Mouse (Mus musculus): ENCODE measurements around the gene Lim2. TPM values are rescaled to one million over a fixed set of nuclear protein-coding genes. Genes with fewer than 3 reads are reported as not detected.
A peak's percentile ranks its signal among the peaks of the same experiment; 100 is the strongest.

The Lim2 gene
- total RNA-seq, 2 experiments from 2014 or later: not detected

DNA sequence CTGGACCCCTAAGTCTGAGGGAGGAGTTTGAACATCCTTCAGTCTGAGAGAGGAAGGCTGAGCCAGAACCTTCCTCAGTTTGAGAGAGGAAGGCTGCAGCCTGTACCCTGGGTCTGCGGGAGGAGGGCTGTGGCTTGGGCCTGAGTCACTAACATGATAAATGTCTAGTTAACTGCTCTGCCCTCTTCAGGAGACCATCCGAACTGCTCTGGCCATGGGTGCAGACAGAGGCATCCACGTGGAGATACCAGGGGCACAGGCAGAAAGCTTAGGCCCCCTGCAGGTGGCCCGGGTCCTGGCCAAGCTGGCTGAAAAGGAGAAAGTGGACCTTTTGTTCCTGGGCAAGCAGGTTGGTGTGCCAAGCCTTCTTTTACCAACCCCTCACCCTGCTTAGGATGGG lies 25.1 kb downstream of the Lim2 start:
- peak; percentile 63 for TF ChIP-seq CTCF (conservative IDR thresholded peaks at IDR 0.05)
- Histone ChIP-seq H3K27ac (no peak overlapping the region), H3K4me3 (no peak overlapping the region)
- DNase-seq (ENCODE audit: low spot score in 2 of 2): no peak

DNA sequence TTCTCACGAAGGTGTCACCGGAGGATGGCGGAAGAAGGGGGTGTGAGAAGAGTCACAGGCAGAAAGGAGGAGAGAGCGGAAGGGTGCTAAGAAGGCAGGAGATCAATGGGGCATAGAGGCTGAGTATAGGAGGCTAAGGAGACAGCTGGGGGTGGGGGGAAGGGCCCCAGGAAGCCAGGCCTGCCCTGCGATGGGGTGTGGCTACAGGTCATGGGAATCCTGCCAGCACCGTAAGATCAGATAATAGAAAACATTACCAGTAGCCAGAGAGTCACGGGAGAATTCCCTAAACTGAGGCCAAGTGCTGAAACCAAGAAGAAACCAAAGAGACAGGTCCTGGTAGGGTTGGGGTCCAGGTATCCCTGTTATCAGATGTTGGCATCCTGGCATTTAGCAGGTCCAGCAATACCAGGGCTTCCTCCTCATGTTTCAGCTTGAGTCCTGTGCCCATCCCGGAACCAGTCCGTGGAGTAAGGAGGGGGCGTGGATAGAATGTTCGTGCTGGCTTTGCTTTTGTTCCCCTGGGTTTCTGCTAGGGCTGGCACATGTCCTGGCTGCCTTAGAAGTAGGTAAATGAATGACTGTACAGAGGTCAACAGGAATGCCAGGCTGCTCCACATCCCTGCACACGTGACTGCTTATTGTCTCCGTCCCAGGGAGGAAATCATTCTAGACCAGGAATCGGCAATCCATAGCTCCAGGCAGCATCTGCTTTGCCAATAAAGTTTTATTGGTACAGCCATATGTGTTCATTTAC lies 26.3 kb downstream of the Lim2 start:
- TF ChIP-seq CTCF (conservative IDR thresholded peaks at IDR 0.05): no peak
- Histone ChIP-seq H3K4me3 (no peak overlapping the region), H3K27ac (no peak overlapping the region)
- no peak for DNase-seq (ENCODE audit: low spot score in 2 of 2)

DNA sequence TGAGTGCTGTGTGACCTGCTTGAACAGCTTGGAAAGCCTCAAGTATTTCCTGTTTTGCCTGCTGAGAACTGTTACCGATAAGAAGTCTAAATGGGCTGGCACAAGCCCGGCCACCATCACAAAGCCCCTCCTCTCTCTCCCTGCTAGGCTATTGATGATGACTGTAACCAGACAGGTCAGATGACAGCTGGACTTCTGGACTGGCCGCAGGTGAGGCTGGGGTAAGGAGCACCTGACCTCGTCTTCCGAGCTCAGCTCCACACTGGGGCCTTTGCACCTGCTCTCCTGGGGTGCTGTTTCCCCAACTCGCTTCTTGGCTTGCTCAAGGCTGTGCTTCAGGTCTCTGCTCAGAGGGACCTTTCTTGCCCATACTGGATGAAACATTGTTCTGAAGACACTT lies 26.9 kb downstream of the Lim2 start:
- no peak overlapping the region for H3K4me3 ChIP-seq
- no peak for TF ChIP-seq CTCF (conservative IDR thresholded peaks at IDR 0.05)
- no peak for DNase-seq (ENCODE audit: low spot score in 2 of 2)

DNA sequence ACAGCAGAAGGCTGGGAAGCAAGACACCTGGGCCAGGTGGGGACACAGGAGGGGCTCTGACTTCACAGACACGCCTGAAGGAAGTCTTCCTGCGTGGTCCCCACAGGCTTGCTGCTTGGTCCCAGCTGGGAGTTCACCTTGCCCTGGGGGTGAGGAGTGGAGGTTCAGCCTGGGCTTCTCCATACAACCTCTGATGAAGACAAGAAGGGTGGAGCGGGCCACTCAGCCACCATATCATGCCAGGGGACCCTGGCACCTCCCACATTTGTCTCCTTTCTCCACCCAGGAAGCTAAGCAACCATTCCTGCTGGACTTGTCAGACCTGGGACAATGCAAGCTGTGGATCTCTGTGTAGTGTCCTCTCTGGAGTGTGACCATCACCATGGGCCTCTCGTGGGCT lies 35.4 kb downstream of the Lim2 start, which contains the start of gene Vsig10l:
TSS of gene Vsig10l (plus strand) at position 301 of the 400 bp plus-strand sequence.
- no peak for TF ChIP-seq CTCF (conservative IDR thresholded peaks at IDR 0.05)
- no peak within 1 kb of the TSS for H3K27ac ChIP-seq
- DNase-seq (ENCODE audit: low spot score in 2 of 2): no peak
- H3K4me3 ChIP-seq: no peak within 1 kb of the TSS

More for the DNA sequence above, 26.9 kb downstream of the Lim2 start:
- no peak overlapping the region for H3K27ac ChIP-seq

DNA sequence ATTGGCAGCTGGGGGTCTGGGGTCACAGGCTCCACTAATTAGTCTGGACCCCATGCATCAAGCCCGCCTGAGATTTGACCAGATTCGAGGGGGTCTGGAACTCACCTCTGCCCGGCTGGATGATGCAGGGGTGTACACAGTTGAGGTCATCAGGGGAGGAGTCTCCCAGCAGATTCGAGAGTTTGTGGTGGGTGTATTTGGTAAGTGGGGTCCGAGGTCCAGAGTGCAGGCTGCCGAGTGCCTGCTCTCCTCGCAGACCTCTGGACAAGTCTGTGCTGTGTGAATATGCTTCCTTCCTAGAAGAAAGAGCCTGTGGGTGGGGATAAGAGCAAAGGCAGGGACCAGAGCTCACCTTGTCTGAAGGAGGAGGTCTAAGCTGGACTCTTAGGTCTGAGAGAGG lies 36.5 kb downstream of the Lim2 start:
- H3K4me3 ChIP-seq: no peak overlapping the region
- H3K27ac ChIP-seq: no peak overlapping the region
- no peak for TF ChIP-seq CTCF (conservative IDR thresholded peaks at IDR 0.05)
- DNase-seq (ENCODE audit: low spot score in 2 of 2): no peak

DNA sequence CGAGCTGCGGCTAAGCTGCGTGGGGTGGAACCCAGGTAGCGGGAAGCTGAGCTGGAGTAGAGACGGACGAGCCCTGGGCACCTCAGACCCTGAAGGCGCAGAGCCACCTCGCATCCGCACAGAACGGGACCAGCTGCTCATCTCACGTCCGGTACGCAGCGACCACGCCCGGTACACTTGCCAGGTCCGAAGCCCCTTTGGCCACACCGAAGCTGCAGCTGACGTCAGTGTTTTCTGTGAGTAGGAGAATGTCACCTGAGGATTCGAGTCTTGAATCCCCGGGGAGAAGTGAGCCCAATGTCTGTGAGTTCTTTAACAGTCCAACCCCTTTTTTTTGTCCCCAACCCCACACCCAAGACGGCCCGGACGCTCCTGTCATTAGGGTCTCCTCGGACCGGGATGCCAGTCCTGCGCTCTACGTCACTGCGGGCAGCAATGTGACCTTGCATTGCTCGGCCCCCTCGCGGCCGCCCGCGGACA lies 37.4 kb downstream of the Lim2 start:
- no peak for DNase-seq (ENCODE audit: low spot score in 2 of 2)
- H3K27ac ChIP-seq: no peak overlapping the region
- H3K4me3 ChIP-seq: peak overlapping the region; percentile 52
- peak; percentile 64 for TF ChIP-seq CTCF (conservative IDR thresholded peaks at IDR 0.05)

DNA sequence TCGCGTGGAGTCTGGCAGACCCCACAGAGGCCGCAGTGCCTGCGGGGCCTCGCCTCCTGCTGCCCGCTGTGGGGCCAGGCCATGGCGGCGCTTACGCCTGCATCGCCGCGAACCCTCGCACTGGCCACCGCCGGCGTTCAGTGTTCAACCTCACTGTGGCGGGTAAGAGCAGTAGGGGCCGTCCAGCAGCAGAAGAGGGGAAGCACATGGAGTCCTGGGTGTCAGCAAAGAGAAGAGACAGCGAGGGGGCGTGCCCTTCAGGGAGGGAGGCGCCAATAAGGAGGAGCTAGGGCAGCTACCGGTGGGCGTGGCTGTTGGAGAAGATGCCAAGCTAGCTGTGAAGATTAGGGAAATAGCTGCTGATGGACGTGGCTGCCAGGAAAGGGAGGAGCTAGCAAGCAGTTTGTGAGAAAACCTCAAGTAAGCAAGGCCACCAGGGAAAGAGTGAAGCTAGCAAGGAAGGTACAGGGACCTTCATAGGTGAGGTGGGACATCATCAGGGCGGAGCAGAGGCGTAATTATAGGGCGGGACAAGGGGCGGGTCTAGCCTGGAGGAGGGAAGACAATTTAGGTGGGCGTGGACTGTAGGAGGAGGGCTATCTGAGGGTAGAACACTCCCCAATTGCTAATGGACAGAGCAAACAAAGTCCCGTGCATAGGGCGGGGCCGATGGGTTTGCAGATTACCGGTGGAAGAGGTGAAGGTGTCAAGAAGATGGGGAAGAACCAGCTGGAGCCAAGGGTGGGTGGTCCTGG lies 38.1 kb downstream of the Lim2 start:
- H3K27ac ChIP-seq: no peak overlapping the region
- peak overlapping the region; percentile 52 for H3K4me3 ChIP-seq
- peak; percentile 67 to 81 for DNase-seq (ENCODE audit: low spot score in 2 of 2)
- 0 out of 2 replicates have a peak, but pooled peaks have one; percentile 12 for TF ChIP-seq CTCF (conservative IDR thresholded peaks at IDR 0.05)

DNA sequence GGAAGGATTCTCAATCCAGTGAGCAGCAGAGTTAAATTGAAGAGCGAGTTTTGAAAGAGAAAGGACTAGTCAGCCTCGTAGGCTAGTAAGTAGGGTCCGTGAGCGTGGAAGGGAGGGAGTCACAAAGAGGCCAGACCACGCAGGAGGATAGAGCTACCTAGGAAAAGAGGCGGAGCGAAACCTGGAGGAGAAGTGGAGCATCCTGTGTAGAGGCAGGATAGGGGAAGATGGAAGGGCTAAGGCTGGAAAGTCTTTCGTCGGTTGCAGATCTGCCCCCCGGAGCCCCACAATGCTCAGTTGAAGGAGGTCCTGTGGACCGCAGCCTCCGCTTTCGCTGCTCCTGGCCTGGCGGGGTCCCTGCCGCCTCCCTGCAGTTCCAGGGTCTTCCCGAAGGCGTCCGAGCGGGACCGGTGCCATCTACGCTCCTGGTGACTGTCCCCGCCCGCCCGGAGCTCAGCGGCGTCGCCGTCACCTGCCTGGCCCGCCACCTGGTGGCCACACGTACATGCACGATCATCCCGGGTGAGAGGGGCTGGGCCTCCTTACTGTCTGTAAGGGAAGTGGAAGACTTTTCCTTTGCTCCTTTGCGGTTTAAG lies 38.7 kb downstream of the Lim2 start:
- H3K27ac ChIP-seq: no peak overlapping the region
- peak; percentile 94 for TF ChIP-seq CTCF (conservative IDR thresholded peaks at IDR 0.05)
- peak overlapping the region; percentile 52 for H3K4me3 ChIP-seq
- DNase-seq (ENCODE audit: low spot score in 2 of 2): peak; percentile 61 to 73

DNA sequence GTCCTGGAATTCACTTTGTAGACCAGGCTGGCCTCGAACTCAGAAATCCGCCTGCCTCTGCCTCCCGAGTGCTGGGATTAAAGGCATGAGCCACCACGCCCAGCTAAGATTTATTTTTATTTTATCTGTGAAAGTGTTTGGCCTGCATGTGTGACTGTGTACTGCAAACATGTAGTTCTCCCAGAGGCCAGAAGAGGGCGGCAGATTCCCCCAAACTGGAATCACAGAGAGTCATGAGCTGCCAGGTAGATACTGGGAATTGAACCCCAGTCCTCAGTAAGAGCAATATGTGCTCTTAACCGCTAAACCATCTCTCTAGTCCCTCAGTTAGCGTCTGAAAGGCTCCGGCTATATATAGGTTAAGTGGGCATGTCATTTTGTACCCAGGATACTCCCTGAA lies 42.9 kb downstream of the Lim2 start:
- peak in 1 of 2 experiments; percentile 43 for DNase-seq (ENCODE audit: low spot score in 2 of 2)
- TF ChIP-seq CTCF (conservative IDR thresholded peaks at IDR 0.05): peak; percentile 76
- no peak overlapping the region for H3K4me3 ChIP-seq
- H3K27ac ChIP-seq: no peak overlapping the region

DNA sequence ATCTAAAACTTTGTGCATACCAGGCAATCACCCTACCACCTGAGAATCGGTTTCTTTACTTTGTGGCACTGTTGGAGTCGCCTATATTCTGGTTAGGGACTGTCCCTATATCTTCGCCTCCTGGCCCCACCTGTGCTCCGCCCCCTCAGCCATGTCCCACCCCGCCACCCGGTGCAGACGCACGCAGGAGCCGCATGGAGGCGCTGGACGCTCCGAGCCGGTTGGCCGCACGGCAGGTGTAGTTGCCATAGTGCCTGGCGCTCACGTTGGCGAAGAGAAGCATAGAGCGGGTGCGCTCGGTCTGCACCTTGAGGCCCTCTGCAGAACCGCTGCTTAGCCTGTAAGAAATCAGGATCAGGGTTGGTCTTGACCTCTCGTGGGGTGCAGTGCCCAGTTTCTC lies 48.2 kb downstream of the Lim2 start:
- no peak for DNase-seq (ENCODE audit: low spot score in 2 of 2)
- 0 out of 2 replicates have a peak, but pooled peaks have one; percentile 12 for TF ChIP-seq CTCF (conservative IDR thresholded peaks at IDR 0.05)
- Histone ChIP-seq H3K4me3 (no peak overlapping the region), H3K27ac (no peak overlapping the region)

DNA sequence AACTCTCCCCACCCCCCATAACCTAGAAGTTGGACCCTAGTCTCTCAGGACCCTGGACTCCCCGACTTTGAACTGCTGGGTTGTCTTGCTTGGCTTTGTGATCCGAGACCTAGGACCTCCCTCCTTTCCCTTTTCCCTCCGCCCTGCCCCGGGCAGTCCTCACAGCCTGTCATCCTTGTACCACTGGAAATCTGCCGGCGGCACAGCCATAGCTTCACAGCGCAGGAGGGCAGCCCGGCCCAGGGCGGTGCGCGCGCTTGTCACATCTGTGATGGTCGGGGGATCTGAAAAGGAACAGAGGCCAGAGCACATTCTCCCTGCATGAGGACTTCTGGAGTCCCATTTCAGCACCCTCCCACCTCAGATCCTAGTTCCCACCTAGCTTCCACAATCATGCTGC lies 48.9 kb downstream of the Lim2 start:
- no peak for DNase-seq (ENCODE audit: low spot score in 2 of 2)
- Histone ChIP-seq H3K4me3 (no peak overlapping the region), H3K27ac (no peak overlapping the region)
- TF ChIP-seq CTCF (conservative IDR thresholded peaks at IDR 0.05): no peak

DNA sequence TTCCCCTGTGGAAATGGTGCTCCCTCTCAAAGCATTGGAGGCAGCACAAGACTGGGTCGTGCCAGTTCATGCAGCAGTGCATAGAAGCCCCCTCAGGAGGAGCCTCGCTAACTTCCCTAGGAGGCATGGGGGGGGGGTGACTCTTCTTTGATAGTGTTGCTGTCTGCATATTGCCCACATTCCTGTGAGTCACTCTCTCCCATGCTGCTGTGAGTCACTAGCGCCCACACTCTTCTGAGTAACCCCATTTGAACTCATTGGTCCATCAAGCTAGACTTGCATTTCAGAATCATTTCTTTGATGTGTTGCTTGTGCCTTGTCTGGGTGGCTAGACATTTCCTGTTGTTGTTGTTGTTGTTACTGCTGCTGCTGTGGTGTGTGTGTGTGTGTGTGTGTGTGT lies 53.7 kb downstream of the Lim2 start:
- H3K4me3 ChIP-seq: no peak overlapping the region
- peak; percentile 65 to 76 for DNase-seq (ENCODE audit: low spot score in 2 of 2)
- H3K27ac ChIP-seq: peak overlapping the region; percentile 64
- TF ChIP-seq CTCF (conservative IDR thresholded peaks at IDR 0.05): no peak
